Mouse (Mus musculus): ENCODE data around the gene Sorcs2. TPM values are rescaled to one million over a fixed set of nuclear protein-coding genes. Genes with fewer than 3 reads are reported as not detected.

Gene Sorcs2
- polyA plus RNA-seq, 1 experiment = 19.3 TPM

- 77% methylated on average over 1 of the region's 1 CpGs for WGBS
- DNase-seq = no peak
- TF ChIP-seq CTCF (IDR thresholded peaks at IDR 0.05; ENCODE audit: insufficient read depth, low read length) = no peak
- no peak for TF ChIP-seq POLR2A (IDR thresholded peaks at IDR 0.05; ENCODE audit: borderline replicate concordance, extremely low read depth, low read depth, low read length)
- no peaks in the 10 kb centered on the region for H3K4me1 ChIP-seq (ENCODE audit: control insufficient read depth, insufficient read depth, low read length)
- H3K4me3 ChIP-seq (replicated peaks; ENCODE audit: extremely low read depth, low read depth, low read length) = no peak overlapping the region
These were observed 198.4 kb downstream of the Sorcs2 start for GRCm38 (mm10) chr5:36199519-36199918.

- WGBS = 74% methylated on average over 4 of the region's 4 CpGs
- DNase-seq = no peak
- TF ChIP-seq CTCF (IDR thresholded peaks at IDR 0.05; ENCODE audit: insufficient read depth, low read length) (no peak), POLR2A (IDR thresholded peaks at IDR 0.05; ENCODE audit: borderline replicate concordance, extremely low read depth, low read depth, low read length) (no peak)
- H3K4me3 ChIP-seq (replicated peaks; ENCODE audit: extremely low read depth, low read depth, low read length) = no peak overlapping the region
- H3K4me1 ChIP-seq (ENCODE audit: control insufficient read depth, insufficient read depth, low read length) = no peaks in the 10 kb centered on the region
These were observed 202.5 kb downstream of the Sorcs2 start for GRCm38 (mm10) chr5:36195436-36195835.

GRCm38 (mm10) chr5:36194631-36195030, 203.3 kb downstream of the Sorcs2 start:
- Histone ChIP-seq H3K4me3 (replicated peaks; ENCODE audit: extremely low read depth, low read depth, low read length) (no peak overlapping the region), H3K4me1 (ENCODE audit: control insufficient read depth, insufficient read depth, low read length) (no peaks in the 10 kb centered on the region)
- 49% methylated on average over 4 of the region's 4 CpGs for WGBS
- no peak for DNase-seq
- TF ChIP-seq POLR2A (IDR thresholded peaks at IDR 0.05; ENCODE audit: borderline replicate concordance, extremely low read depth, low read depth, low read length) (no peak), CTCF (IDR thresholded peaks at IDR 0.05; ENCODE audit: insufficient read depth, low read length) (no peak)

- no peak overlapping the region for H3K4me3 ChIP-seq (replicated peaks; ENCODE audit: extremely low read depth, low read depth, low read length)
- WGBS = 80% methylated on average over 2 of the region's 2 CpGs
- DNase-seq = no peak
- H3K4me1 ChIP-seq (ENCODE audit: control insufficient read depth, insufficient read depth, low read length) = no peaks in the 10 kb centered on the region
- no peak for TF ChIP-seq CTCF (IDR thresholded peaks at IDR 0.05; ENCODE audit: insufficient read depth, low read length)
- no peak for TF ChIP-seq POLR2A (IDR thresholded peaks at IDR 0.05; ENCODE audit: borderline replicate concordance, extremely low read depth, low read depth, low read length)
These were observed 205.3 kb downstream of the Sorcs2 start for GRCm38 (mm10) chr5:36192677-36193076.

- TF ChIP-seq POLR2A (IDR thresholded peaks at IDR 0.05; ENCODE audit: borderline replicate concordance, extremely low read depth, low read depth, low read length) (no peak), CTCF (IDR thresholded peaks at IDR 0.05; ENCODE audit: insufficient read depth, low read length) (0 out of 2 replicates have a peak, but pooled peaks have one; percentile 29)
- Histone ChIP-seq H3K4me3 (replicated peaks; ENCODE audit: extremely low read depth, low read depth, low read length) (no peak overlapping the region), H3K4me1 (ENCODE audit: control insufficient read depth, insufficient read depth, low read length) (no peaks in the 10 kb centered on the region)
- WGBS = 86% methylated on average over 3 of the region's 3 CpGs
- DNase-seq = peak; percentile 17
These were observed 206.1 kb downstream of the Sorcs2 start for GRCm38 (mm10) chr5:36191876-36192275.

GRCm38 (mm10) chr5:36191285-36191684, 206.7 kb downstream of the Sorcs2 start:
- no peak overlapping the region for H3K4me3 ChIP-seq (replicated peaks; ENCODE audit: extremely low read depth, low read depth, low read length)
- 83% methylated on average over 4 of the region's 4 CpGs for WGBS
- no peak for DNase-seq
- TF ChIP-seq CTCF (IDR thresholded peaks at IDR 0.05; ENCODE audit: insufficient read depth, low read length) = no peak
- TF ChIP-seq POLR2A (IDR thresholded peaks at IDR 0.05; ENCODE audit: borderline replicate concordance, extremely low read depth, low read depth, low read length) = no peak
- H3K4me1 ChIP-seq (ENCODE audit: control insufficient read depth, insufficient read depth, low read length) = no peaks in the 10 kb centered on the region

- 75% methylated on average over 4 of the region's 4 CpGs for WGBS
- DNase-seq = no peak
- Histone ChIP-seq H3K4me3 (replicated peaks; ENCODE audit: extremely low read depth, low read depth, low read length) (no peak overlapping the region), H3K4me1 (ENCODE audit: control insufficient read depth, insufficient read depth, low read length) (no peaks in the 10 kb centered on the region)
- no peak for TF ChIP-seq CTCF (IDR thresholded peaks at IDR 0.05; ENCODE audit: insufficient read depth, low read length)
- TF ChIP-seq POLR2A (IDR thresholded peaks at IDR 0.05; ENCODE audit: borderline replicate concordance, extremely low read depth, low read depth, low read length) = no peak
These were observed 209.6 kb downstream of the Sorcs2 start for GRCm38 (mm10) chr5:36188310-36188709.

- Histone ChIP-seq H3K4me3 (replicated peaks; ENCODE audit: extremely low read depth, low read depth, low read length) (no peak overlapping the region), H3K4me1 (ENCODE audit: control insufficient read depth, insufficient read depth, low read length) (no peaks in the 10 kb centered on the region)
- no peak for TF ChIP-seq CTCF (IDR thresholded peaks at IDR 0.05; ENCODE audit: insufficient read depth, low read length)
- TF ChIP-seq POLR2A (IDR thresholded peaks at IDR 0.05; ENCODE audit: borderline replicate concordance, extremely low read depth, low read depth, low read length) = no peak
- WGBS = 49% methylated on average over 8 of the region's 8 CpGs
- DNase-seq = no peak
These were observed 211.5 kb downstream of the Sorcs2 start for GRCm38 (mm10) chr5:36186294-36187053.

- no peak for DNase-seq
- 70% methylated on average over 7 of the region's 7 CpGs for WGBS
- Histone ChIP-seq H3K4me1 (ENCODE audit: control insufficient read depth, insufficient read depth, low read length) (0 out of 2 replicates have a peak, but pooled peaks cover 3% of the 10 kb centered on the region), H3K4me3 (replicated peaks; ENCODE audit: extremely low read depth, low read depth, low read length) (no peak overlapping the region)
- TF ChIP-seq POLR2A (IDR thresholded peaks at IDR 0.05; ENCODE audit: borderline replicate concordance, extremely low read depth, low read depth, low read length) = no peak
- TF ChIP-seq CTCF (IDR thresholded peaks at IDR 0.05; ENCODE audit: insufficient read depth, low read length) = no peak
These were observed 215.6 kb downstream of the Sorcs2 start for GRCm38 (mm10) chr5:36182326-36182725.

- Histone ChIP-seq H3K4me1 (ENCODE audit: control insufficient read depth, insufficient read depth, low read length) (0 out of 2 replicates have a peak, but pooled peaks cover 3% of the 10 kb centered on the region), H3K4me3 (replicated peaks; ENCODE audit: extremely low read depth, low read depth, low read length) (no peak overlapping the region)
- WGBS = 86% methylated on average over 5 of the region's 5 CpGs
- TF ChIP-seq POLR2A (IDR thresholded peaks at IDR 0.05; ENCODE audit: borderline replicate concordance, extremely low read depth, low read depth, low read length) (no peak), CTCF (IDR thresholded peaks at IDR 0.05; ENCODE audit: insufficient read depth, low read length) (no peak)
- no peak for DNase-seq
These were observed 218.2 kb downstream of the Sorcs2 start for GRCm38 (mm10) chr5:36179708-36180107.

Data from lung, adult 2 months (tissue).